Mouse (Mus musculus) splenic B cell, adult 2 months (primary cell): ENCODE measurements around the gene Klhl3.

ENCODE experiments used
- DNase-seq: peaks from one replicate; pipeline ENCODE4 v3.0.0-alpha.2; 2011; ENCODE audit warnings: low read depth, low spot score
- H3K27me3 ChIP-seq: 2 replicates; pipeline ENCODE4 v1.6.1; 2012; ENCODE audit warnings: mild to moderate bottlenecking, low read length, moderate library complexity, mixed read lengths; ENCODE audit not compliant: control insufficient read depth, poor library complexity, insufficient read depth, severe bottlenecking
- H3K36me3 ChIP-seq: 2 replicates; pipeline ENCODE4 v1.6.1; 2012; ENCODE audit warnings: mild to moderate bottlenecking, low read length, moderate library complexity, mixed read lengths; ENCODE audit not compliant: control insufficient read depth, poor library complexity, insufficient read depth, severe bottlenecking

The Klhl3 gene

GRCm38 (mm10) chr13:58007256-58008037, 105.9 kb downstream of the Klhl3 start:
- Histone ChIP-seq H3K27me3 (no peaks in the 10 kb centered on the region), H3K36me3 (no peaks in the 10 kb centered on the region)
- no peak for DNase-seq

- Histone ChIP-seq H3K27me3 (no peaks in the 10 kb centered on the region), H3K36me3 (no peaks in the 10 kb centered on the region)
- DNase-seq = no peak
These were observed 111.6 kb downstream of the Klhl3 start for GRCm38 (mm10) chr13:58001792-58002191.

GRCm38 (mm10) chr13:57996536-57996935, 116.9 kb downstream of the Klhl3 start:
- no peak for DNase-seq
- H3K27me3 ChIP-seq = no peaks in the 10 kb centered on the region
- H3K36me3 ChIP-seq = no peaks in the 10 kb centered on the region

GRCm38 (mm10) chr13:57995864-57996263, 117.5 kb downstream of the Klhl3 start:
- no peaks in the 10 kb centered on the region for H3K27me3 ChIP-seq
- no peak for DNase-seq
- H3K36me3 ChIP-seq = no peaks in the 10 kb centered on the region

GRCm38 (mm10) chr13:57984637-57985036, 128.8 kb downstream of the Klhl3 start:
- no peaks in the 10 kb centered on the region for H3K27me3 ChIP-seq
- no peaks in the 10 kb centered on the region for H3K36me3 ChIP-seq
- DNase-seq = no peak

GRCm38 (mm10) chr13:57984163-57984562, 129.2 kb downstream of the Klhl3 start:
- no peaks in the 10 kb centered on the region for H3K27me3 ChIP-seq
- H3K36me3 ChIP-seq = no peaks in the 10 kb centered on the region
- DNase-seq = no peak

- DNase-seq = no peak
- H3K27me3 ChIP-seq = no peaks in the 10 kb centered on the region
These were observed 130.1 kb downstream of the Klhl3 start for GRCm38 (mm10) chr13:57983330-57983729.

GRCm38 (mm10) chr13:57982904-57983303, 130.5 kb downstream of the Klhl3 start:
- DNase-seq = no peak
- no peaks in the 10 kb centered on the region for H3K36me3 ChIP-seq
- no peaks in the 10 kb centered on the region for H3K27me3 ChIP-seq

More at GRCm38 (mm10) chr13:57983330-57983729, 130.1 kb downstream of the Klhl3 start:
- H3K36me3 ChIP-seq = no peaks in the 10 kb centered on the region

GRCm38 (mm10) chr13:57980679-57981078, 132.7 kb downstream of the Klhl3 start:
- H3K27me3 ChIP-seq = no peaks in the 10 kb centered on the region
- DNase-seq = no peak
- H3K36me3 ChIP-seq = no peaks in the 10 kb centered on the region

- no peak for DNase-seq
- Histone ChIP-seq H3K36me3 (no peaks in the 10 kb centered on the region), H3K27me3 (no peaks in the 10 kb centered on the region)
These were observed 133.3 kb downstream of the Klhl3 start for GRCm38 (mm10) chr13:57980071-57980470.

- DNase-seq = no peak
- no peaks in the 10 kb centered on the region for H3K36me3 ChIP-seq
- H3K27me3 ChIP-seq = no peaks in the 10 kb centered on the region
These were observed 134.5 kb downstream of the Klhl3 start for GRCm38 (mm10) chr13:57978931-57979330.

GRCm38 (mm10) chr13:57977721-57978120, 135.7 kb downstream of the Klhl3 start:
- Histone ChIP-seq H3K36me3 (no peaks in the 10 kb centered on the region), H3K27me3 (no peaks in the 10 kb centered on the region)
- DNase-seq = no peak

GRCm38 (mm10) chr13:57965658-57966057, 147.7 kb downstream of the Klhl3 start:
- Histone ChIP-seq H3K27me3 (no peaks in the 10 kb centered on the region), H3K36me3 (no peaks in the 10 kb centered on the region)
- no peak for DNase-seq

GRCm38 (mm10) chr13:57960254-57960653, 153.1 kb downstream of the Klhl3 start:
- no peak for DNase-seq
- Histone ChIP-seq H3K36me3 (no peaks in the 10 kb centered on the region), H3K27me3 (no peaks in the 10 kb centered on the region)

GRCm38 (mm10) chr13:57959806-57960205, 153.6 kb downstream of the Klhl3 start:
- no peak for DNase-seq
- Histone ChIP-seq H3K27me3 (no peaks in the 10 kb centered on the region), H3K36me3 (no peaks in the 10 kb centered on the region)
